Mouse (Mus musculus): ENCODE measurements around the gene Eno1. TPM values are rescaled to one million over a fixed set of nuclear protein-coding genes. Genes with fewer than 3 reads are reported as not detected.
A peak's percentile ranks its signal among the peaks of the same experiment; 100 is the strongest.

Eno1 gene
- polyA plus RNA-seq, 1 experiment from 2014 or later = 1,947 TPM

DNA sequence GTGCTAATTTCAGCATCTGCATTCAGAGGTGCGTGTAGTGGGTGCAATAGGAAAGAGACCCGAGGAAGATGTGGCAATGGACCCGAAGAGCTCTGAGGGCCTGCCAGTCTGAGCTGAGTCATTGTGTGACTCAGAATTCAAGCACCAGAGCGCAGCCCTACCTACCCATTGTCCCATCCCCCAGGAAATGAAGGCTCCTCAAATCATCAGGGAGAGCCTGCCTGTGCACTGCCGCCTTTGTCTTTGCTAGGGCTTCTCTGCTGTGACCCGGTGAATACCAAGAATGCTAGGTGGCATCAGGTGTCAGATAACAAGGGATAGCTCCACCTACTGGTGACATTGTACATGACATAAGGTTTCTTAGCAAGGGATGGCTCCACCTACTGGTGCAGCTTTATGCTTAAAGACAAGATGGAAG, 3.4 kb downstream of the Eno1 start:
- 9% methylated on average over 6 of the region's 6 CpGs for WGBS
- peak overlapping the region; percentile 79 for H3K4me3 ChIP-seq (replicated peaks)
- no peaks in the 10 kb centered on the region for H3K27me3 ChIP-seq
- peaks cover 53% of the 10 kb centered on the region for H3K4me1 ChIP-seq
- peaks cover 56% of the 10 kb centered on the region for H3K36me3 ChIP-seq
- peak overlapping the region; percentile 71 for H3K4me2 ChIP-seq
- no peaks in the 10 kb centered on the region for H3K9me3 ChIP-seq (replicated peaks)
- ATAC-seq (replicated peaks; ENCODE audit: low FRiP score) = no peak; the same call in 1 of the 2 replicates
- peak overlapping the region; percentile 97 for H3K27ac ChIP-seq
- peak overlapping the region; percentile 89; the same call in 1 of the 2 replicates for H3K9ac ChIP-seq

DNA sequence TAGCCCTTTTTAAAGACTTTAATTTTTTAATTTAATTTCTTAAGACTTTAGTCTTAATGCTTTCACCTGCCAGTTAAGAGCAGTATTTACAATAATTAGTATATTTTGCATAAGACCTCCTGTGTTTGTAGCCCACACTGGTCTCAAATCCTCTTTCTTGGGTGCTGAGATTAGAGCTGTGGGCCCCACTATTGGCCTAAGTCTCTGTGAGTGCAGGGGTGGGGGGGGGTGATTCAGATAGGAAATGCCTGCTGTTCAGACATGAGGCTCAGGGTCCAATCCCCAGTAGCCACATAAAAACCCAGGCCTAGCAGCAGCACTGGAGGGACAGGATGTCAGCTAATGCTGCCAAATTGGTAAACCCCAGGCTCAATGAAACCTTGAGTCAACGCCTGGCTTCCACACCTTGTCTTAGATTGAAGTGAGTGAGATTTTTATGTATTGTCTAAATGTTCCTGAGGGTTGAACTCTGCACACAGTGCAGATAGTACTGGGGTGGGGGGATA, 3.9 kb downstream of the Eno1 start:
- 55% methylated on average over 1 of the region's 1 CpGs for WGBS
- Histone ChIP-seq H3K36me3 (peaks cover 61% of the 10 kb centered on the region), H3K4me3 (replicated peaks) (no peak overlapping the region; the same call in 1 of the 2 replicates)

DNA sequence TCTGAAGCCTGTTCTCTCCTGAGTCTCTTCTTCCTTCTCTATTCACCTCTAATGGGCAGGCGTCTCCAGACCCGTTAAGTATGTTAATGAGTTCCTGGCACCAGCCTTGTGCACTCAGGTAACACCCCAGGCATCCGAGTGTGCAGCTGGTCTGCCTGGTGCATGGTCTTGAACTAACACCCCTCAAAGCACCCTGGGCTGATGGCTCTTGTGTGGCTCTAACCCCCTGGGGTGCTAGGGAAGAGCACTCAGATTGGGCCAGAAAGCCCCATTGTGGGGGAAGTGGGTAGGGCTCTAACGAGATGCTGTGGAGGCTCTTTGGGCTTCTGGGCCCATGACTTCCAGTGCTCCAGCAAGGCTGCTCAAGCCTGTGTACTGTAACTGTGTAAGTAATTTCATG, 5.2 kb downstream of the Eno1 start:
- H3K27ac ChIP-seq = no peak overlapping the region
- H3K4me2 ChIP-seq = no peak overlapping the region
- no peak overlapping the region for H3K9ac ChIP-seq
- H3K4me1 ChIP-seq = peaks cover 41% of the 10 kb centered on the region
- no peaks in the 10 kb centered on the region for H3K9me3 ChIP-seq (replicated peaks)
- H3K4me3 ChIP-seq (replicated peaks) = no peak overlapping the region
- no peaks in the 10 kb centered on the region for H3K27me3 ChIP-seq
- WGBS = 67% methylated on average over 4 of the region's 4 CpGs
- H3K36me3 ChIP-seq = peaks cover 74% of the 10 kb centered on the region
- no peak for ATAC-seq (replicated peaks; ENCODE audit: low FRiP score)

More for the DNA sequence above, 3.9 kb downstream of the Eno1 start:
- H3K27me3 ChIP-seq = no peaks in the 10 kb centered on the region
- ATAC-seq (replicated peaks; ENCODE audit: low FRiP score) = no peak
- peaks cover 49% of the 10 kb centered on the region for H3K4me1 ChIP-seq
- no peaks in the 10 kb centered on the region for H3K9me3 ChIP-seq (replicated peaks)
- no peak overlapping the region for H3K9ac ChIP-seq
- H3K27ac ChIP-seq = no peak overlapping the region
- peak overlapping the region; percentile 3; the same call in 1 of the 2 replicates for H3K4me2 ChIP-seq

DNA sequence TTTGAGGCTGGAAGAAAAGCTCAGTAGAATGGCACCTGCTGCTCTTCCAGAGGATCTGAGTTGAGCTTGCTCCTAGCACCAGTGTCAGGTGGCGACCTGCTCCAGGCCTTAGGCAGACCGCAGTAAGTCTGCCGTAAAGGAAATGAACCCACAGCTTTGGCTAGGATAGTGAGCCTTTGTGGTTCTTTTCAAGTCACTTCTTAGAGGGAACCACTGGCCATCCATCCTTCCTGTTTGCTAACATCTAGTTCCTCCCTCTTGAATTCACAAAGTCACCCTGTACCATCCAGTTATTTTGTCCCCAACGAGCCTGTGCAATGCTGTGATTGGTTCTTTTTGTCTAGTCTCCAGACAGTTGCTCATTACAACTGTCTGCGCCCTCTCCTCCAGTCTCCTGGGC, 6.2 kb downstream of the Eno1 start:
- H3K9ac ChIP-seq = no peak overlapping the region
- no peak overlapping the region for H3K4me3 ChIP-seq (replicated peaks)
- H3K4me1 ChIP-seq = peaks cover 41% of the 10 kb centered on the region
- no peak for ATAC-seq (replicated peaks; ENCODE audit: low FRiP score)
- no peaks in the 10 kb centered on the region for H3K27me3 ChIP-seq
- no peak overlapping the region for H3K4me2 ChIP-seq
- H3K27ac ChIP-seq = no peak overlapping the region
- WGBS = 82% methylated on average over 5 of the region's 5 CpGs
- peaks cover 84% of the 10 kb centered on the region for H3K36me3 ChIP-seq
- no peaks in the 10 kb centered on the region for H3K9me3 ChIP-seq (replicated peaks)

DNA sequence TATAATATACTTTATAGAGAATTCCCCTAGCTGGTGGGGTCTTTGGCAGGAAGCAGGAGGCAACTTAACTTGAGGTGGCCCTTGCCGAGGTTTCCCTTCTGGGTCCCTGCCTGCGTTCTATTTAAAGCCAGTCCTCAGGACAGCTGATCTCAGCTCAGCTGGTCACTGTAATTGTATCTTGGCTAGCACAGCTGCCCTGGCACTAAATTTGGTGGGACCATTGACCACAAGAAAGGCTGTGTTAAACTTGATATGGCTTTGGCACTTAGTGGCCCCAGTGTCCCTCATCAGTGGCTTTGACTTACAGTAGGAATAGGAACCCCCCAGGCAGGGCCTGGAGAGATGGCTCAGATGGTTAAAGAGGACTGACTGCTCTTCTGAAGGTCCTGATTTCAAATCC, 9.4 kb downstream of the Eno1 start:
- no peak for ATAC-seq (replicated peaks; ENCODE audit: low FRiP score)
- Histone ChIP-seq H3K9ac (no peak overlapping the region), H3K9me3 (replicated peaks) (no peaks in the 10 kb centered on the region), H3K4me1 (peaks cover 21% of the 10 kb centered on the region), H3K4me2 (no peak overlapping the region), H3K4me3 (replicated peaks) (no peak overlapping the region), H3K36me3 (peaks cover 95% of the 10 kb centered on the region), H3K27ac (no peak overlapping the region), H3K27me3 (no peaks in the 10 kb centered on the region)
- 53% methylated on average over 2 of the region's 2 CpGs for WGBS

DNA sequence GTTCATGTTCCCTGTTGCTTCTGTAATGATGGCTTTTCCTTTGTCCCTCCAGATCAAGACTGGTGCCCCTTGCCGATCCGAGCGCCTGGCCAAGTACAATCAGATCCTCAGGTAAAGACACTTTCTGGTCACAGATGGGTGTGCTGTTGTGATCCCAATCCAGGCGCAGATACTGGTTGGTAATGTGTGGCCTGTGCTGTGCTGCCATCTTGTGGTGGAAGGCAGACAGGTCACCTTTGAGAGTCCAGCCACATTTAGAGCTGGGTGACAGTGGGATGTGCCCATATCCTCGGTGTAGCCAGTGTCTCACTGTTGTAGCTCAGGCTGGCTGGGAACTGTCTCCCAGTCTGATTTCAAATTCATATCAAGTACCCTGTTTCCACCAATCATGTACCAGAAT, 11.5 kb downstream of the Eno1 start:
- no peaks in the 10 kb centered on the region for H3K27me3 ChIP-seq
- WGBS = 69% methylated on average over 5 of the region's 5 CpGs

DNA sequence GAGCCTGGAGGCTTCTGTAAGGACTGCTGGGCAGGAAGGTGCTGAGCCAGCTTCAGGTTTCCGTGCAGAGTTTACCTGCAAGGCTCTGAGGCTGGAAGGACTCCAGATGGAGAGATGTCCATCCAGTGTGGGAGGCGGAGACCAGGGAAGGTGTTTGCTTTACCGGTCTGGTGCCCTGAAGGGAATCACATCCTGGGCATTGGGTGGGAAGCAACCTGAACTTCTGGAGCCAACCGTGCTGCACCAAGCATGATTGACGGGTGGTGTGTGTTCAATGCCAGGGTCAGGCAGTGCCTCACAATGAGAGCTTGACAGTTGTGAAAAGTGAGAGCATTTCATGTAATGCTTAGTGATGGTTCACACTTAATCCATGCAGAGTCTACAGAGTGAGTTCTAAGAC, 12.4 kb downstream of the Eno1 start:
- H3K4me2 ChIP-seq = no peak overlapping the region
- peaks cover 79% of the 10 kb centered on the region for H3K36me3 ChIP-seq
- H3K27me3 ChIP-seq = no peaks in the 10 kb centered on the region
- H3K9ac ChIP-seq = no peak overlapping the region
- no peak for ATAC-seq (replicated peaks; ENCODE audit: low FRiP score)
- no peak overlapping the region for H3K27ac ChIP-seq
- no peaks in the 10 kb centered on the region for H3K9me3 ChIP-seq (replicated peaks)
- 73% methylated on average over 5 of the region's 5 CpGs for WGBS
- H3K4me1 ChIP-seq = peaks cover 7% of the 10 kb centered on the region; the same call in 1 of the 2 replicates
- H3K4me3 ChIP-seq (replicated peaks) = no peak overlapping the region

More for the DNA sequence above, 11.5 kb downstream of the Eno1 start:
- H3K4me3 ChIP-seq (replicated peaks) = no peak overlapping the region
- no peak overlapping the region for H3K9ac ChIP-seq
- H3K36me3 ChIP-seq = peaks cover 87% of the 10 kb centered on the region
- 0 out of 2 replicates have a peak, but pooled peaks have one; percentile 19 for ATAC-seq (replicated peaks; ENCODE audit: low FRiP score)
- H3K9me3 ChIP-seq (replicated peaks) = no peaks in the 10 kb centered on the region
- H3K4me2 ChIP-seq = no peak overlapping the region
- H3K27ac ChIP-seq = no peak overlapping the region
- peaks cover 7% of the 10 kb centered on the region for H3K4me1 ChIP-seq

DNA sequence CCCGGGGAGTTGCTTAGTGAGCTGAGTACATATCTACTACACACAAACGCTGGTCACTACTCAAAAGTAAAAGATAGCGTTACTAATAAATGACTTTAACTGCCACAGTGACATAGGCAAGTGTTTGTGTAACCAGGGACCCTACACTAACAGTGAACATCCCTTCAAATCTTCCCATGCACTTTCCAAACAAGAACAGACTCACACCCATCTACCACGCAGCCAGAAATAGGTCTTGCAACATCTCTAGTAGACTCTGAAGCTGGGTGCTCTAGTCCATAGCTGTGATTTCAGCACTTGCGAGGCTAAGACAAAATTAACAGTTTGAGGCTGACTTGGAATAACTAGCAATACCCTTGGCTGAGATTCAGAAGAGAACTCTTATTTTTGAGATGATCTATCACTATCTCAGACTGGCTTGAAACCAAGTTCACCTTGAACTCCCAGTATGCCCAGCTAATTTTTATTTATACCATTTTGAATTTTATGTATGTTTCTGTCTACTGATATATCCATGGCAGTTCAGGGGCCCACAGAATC, 13.3 kb downstream of the Eno1 start:
- H3K4me1 ChIP-seq = peaks cover 7% of the 10 kb centered on the region; the same call in 1 of the 2 replicates
- no peak overlapping the region for H3K9ac ChIP-seq
- no peaks in the 10 kb centered on the region for H3K9me3 ChIP-seq (replicated peaks)
- WGBS = 79% methylated on average over 5 of the region's 5 CpGs
- H3K4me3 ChIP-seq (replicated peaks) = no peak overlapping the region
- ATAC-seq (replicated peaks; ENCODE audit: low FRiP score) = no peak
- H3K27ac ChIP-seq = no peak overlapping the region
- H3K27me3 ChIP-seq = no peaks in the 10 kb centered on the region
- H3K4me2 ChIP-seq = no peak overlapping the region
- H3K36me3 ChIP-seq = peaks cover 73% of the 10 kb centered on the region

DNA sequence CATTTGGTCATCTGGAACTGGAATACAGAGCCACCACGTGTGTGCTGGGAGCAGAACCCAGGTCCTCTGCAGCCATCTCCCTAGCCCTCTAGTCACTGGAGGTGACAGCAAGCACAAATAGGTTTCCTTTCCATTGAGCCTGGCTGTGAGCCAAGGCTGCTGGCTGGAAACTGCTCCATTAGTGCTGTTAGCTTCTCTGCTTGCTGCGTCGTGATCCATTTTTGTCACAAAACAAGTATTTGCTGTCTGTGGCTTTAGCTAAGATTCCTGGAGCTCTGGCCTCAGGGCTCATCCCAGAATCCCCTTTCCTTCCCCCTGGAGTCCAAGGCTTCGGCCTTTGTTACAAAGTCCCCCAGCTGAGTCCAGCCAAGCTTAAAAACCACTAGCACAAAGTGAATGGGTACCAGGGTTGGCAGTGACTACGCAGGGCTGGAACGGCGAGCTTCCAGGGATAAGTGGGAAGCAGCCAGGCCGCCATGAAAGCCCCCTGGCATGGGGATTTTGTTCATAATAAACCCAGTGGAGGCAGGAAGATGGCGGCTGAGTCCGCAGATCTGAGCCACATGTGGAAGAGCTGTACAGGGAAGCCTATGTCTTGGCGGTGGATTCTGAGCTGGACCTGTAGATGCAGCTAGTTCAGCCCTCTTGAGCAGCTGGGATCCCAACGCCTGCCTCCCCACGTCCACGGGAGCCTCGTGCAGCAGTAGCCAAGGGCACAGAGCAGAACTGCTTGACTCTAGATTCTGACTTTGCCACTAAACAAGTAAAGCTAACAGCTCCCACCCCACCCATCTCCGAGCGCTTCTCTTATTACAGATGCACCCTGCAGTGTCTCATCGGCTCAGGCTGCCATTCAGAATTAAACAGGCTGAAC, 14.3 kb downstream of the Eno1 start:
- Histone ChIP-seq H3K27ac (peak overlapping the region; percentile 48; the same call in 1 of the 2 replicates), H3K4me3 (replicated peaks) (no peak overlapping the region), H3K27me3 (no peaks in the 10 kb centered on the region), H3K36me3 (peaks cover 68% of the 10 kb centered on the region), H3K4me2 (no peak overlapping the region), H3K4me1 (peaks cover 7% of the 10 kb centered on the region; the same call in 1 of the 2 replicates), H3K9me3 (replicated peaks) (no peaks in the 10 kb centered on the region), H3K9ac (no peak overlapping the region)
- 56% methylated on average over 18 of the region's 18 CpGs for WGBS
- no peak for ATAC-seq (replicated peaks; ENCODE audit: low FRiP score)

DNA sequence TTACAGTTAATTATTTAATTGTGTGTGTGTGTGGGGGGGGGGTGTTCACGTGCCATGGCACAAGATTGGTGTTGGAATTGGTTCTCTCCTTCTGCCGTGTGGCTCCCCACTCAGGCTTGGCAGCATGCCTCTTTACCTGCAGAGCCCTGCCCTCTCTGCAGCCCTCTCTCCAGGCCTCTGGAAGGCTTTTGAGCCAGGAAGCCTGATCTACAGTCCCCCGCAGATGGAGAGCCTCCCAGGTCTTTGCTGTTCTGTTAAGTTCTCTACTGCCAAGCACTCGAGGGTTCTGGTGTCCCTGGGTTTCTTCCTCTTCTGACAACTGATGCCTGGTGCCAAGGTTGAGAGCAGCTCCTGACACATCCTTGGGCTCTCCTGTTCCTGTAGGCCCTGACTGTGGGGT, 17.9 kb downstream of the Eno1 start:
- no peak for ATAC-seq (replicated peaks; ENCODE audit: low FRiP score)
- no peak overlapping the region for H3K4me2 ChIP-seq
- peaks cover 33% of the 10 kb centered on the region for H3K36me3 ChIP-seq
- H3K4me3 ChIP-seq (replicated peaks) = no peak overlapping the region
- no peaks in the 10 kb centered on the region for H3K27me3 ChIP-seq
- peaks cover 29% of the 10 kb centered on the region for H3K4me1 ChIP-seq
- 65% methylated on average over 4 of the region's 4 CpGs for WGBS
- no peak overlapping the region for H3K27ac ChIP-seq
- H3K9me3 ChIP-seq (replicated peaks) = no peaks in the 10 kb centered on the region
- H3K9ac ChIP-seq = no peak overlapping the region

DNA sequence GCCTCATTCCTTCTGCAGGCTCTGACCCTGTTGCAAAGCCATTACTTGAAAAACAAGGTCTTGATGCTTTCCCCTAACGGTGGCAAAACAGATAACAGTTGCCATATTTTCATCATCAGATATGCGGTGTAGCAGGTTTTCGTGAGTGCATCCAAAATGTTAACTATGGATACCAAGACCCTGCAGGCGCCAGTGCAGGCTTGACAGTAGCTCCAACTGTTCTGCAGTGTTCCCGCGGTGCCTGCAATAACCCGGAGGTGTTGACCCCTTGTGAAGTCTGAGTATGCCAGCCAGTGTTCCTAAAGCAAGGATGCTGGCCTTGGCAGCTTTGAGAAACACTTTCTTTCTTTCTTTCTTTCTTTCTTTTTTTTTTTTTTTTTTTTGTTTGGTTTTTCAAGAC, 18.7 kb downstream of the Eno1 start:
- Histone ChIP-seq H3K36me3 (peaks cover 25% of the 10 kb centered on the region), H3K9me3 (replicated peaks) (no peaks in the 10 kb centered on the region), H3K4me1 (peaks cover 25% of the 10 kb centered on the region), H3K27ac (no peak overlapping the region), H3K9ac (no peak overlapping the region), H3K4me2 (no peak overlapping the region), H3K27me3 (no peaks in the 10 kb centered on the region), H3K4me3 (replicated peaks) (no peak overlapping the region)
- WGBS = 85% methylated on average over 7 of the region's 7 CpGs
- ATAC-seq (replicated peaks; ENCODE audit: low FRiP score) = no peak

Measured in kidney, embryonic 15.5 days (tissue).